Mouse (Mus musculus) lung, embryonic 15.5 days (tissue): ENCODE measurements around the gene Clns1a. TPM values are rescaled to one million over a fixed set of nuclear protein-coding genes. Genes with fewer than 3 reads are reported as not detected.

ENCODE experiments used
- ATAC-seq: fragments of 200-750 bp; cut with Nextera tagmentation; 2 replicates; pipeline ENCODE4 v1.8.0; 2017; ENCODE audit warnings: moderate number of reproducible peaks, borderline replicate concordance; ENCODE audit not compliant: low FRiP score, low TSS enrichment; ENCODE audit errors: extremely low read depth
- H3K27ac ChIP-seq: fragments of 300-500 bp; sonication (generic); 2 replicates; pipeline ENCODE4 v1.5.1; 2015; ENCODE audit warnings: moderate library complexity, mild to moderate bottlenecking, inconsistent platforms
- H3K27me3 ChIP-seq: fragments of 300-500 bp; sonication (generic); 2 replicates; pipeline ENCODE4 v1.6.1; 2015; ENCODE audit warnings: inconsistent platforms
- H3K36me3 ChIP-seq: fragments of 300-500 bp; sonication (generic); 2 replicates; pipeline ENCODE4 v1.6.1; 2015; ENCODE audit warnings: inconsistent platforms
- H3K4me1 ChIP-seq: fragments of 300-500 bp; sonication (generic); 2 replicates; pipeline ENCODE4 v1.6.1; 2015; ENCODE audit warnings: inconsistent platforms
- H3K4me2 ChIP-seq: fragments of 300-500 bp; sonication (generic); 2 replicates; pipeline ENCODE4 v1.6.1; 2015; ENCODE audit warnings: inconsistent platforms, mild to moderate bottlenecking, moderate library complexity
- H3K4me3 ChIP-seq: fragments of 300-500 bp; sonication (generic); 2 replicates; pipeline ENCODE4 v1.5.1; 2015; ENCODE audit warnings: mild to moderate bottlenecking, inconsistent platforms
- H3K9ac ChIP-seq: fragments of 300-500 bp; sonication (generic); 2 replicates; pipeline ENCODE4 v1.6.1; 2015; ENCODE audit warnings: inconsistent platforms
- H3K9me3 ChIP-seq: fragments of 300-500 bp; sonication (generic); 2 replicates; pipeline ENCODE4 v1.6.1; 2016; ENCODE audit warnings: inconsistent platforms
- WGBS: fragments of 180-500 bp; shearing (Covaris S2); methylation state at CpG from one replicate; pipeline ENCODE4 v1.1.7; 2015; 5-methylcytosine and 5-hydroxymethylcytosine counted together
- polyA plus RNA-seq: library from polyadenylated mRNA; unstranded; fragments of >200 nt; fragmentation: Nextera tagmentation; extraction: Ambion mirVana; gene quantifications from 2 replicates; pipeline ENCODE4 v1.2.1, GENCODE M21; 2015

Gene Clns1a
- polyA plus RNA-seq = 181 and 191 TPM in 2 replicates

DNA sequence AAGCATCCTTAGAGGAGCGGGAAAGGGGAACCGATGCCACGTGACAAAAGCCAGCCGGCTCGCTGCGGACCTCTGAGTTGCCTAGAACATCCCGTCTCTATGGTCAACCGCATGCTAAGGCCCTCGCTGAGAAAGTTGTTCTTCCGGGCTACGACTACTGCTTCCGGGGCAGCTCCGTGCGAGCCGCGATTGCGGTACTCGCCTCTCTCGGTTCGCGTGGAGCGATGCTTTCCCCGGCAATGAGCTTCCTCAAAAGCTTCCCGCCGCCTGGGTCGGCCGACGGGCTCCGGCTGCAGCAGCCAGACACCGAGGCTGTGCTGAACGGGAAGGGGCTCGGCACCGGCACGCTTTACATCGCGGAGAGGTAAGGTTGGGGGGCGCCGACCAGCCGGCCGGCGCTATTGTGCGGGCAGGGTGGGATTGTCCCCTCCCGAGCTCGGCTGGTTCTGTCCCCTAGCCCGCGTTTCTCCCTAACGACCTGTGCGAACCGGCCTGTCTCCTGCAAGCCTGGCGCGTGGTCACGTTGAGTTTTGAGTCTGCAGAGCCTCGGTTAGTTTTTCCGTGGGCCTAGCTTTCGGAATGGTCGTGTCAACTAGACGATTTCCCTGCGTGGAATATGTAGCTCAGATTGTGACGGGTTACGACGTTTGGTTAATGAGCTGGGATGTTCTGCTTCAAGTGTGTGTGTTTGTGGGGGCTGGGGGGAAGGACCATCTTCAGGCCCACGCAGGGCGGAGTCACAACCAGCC lies at the start of gene Clns1a:
Gene Clns1a (plus strand): TSS at position 129 of the 749 bp plus-strand sequence.
- Histone ChIP-seq H3K27me3 (no peaks in the 10 kb centered on the region), H3K9ac (peak within 1 kb of the TSS; percentile 86), H3K9me3 (no peaks in the 10 kb centered on the region), H3K4me2 (peak within 1 kb of the TSS; percentile 79), H3K4me3 (peak within 1 kb of the TSS; percentile 94), H3K4me1 (peaks cover 13% of the 10 kb centered on the region; the same call in 1 of the 2 replicates), H3K27ac (peak within 1 kb of the TSS; percentile 79), H3K36me3 (peaks cover 5% of the 10 kb centered on the region; the same call in 1 of the 2 replicates)
- under 1% methylated on average over 63 of the region's 63 CpGs for WGBS
- ATAC-seq = peak; percentile 98

DNA sequence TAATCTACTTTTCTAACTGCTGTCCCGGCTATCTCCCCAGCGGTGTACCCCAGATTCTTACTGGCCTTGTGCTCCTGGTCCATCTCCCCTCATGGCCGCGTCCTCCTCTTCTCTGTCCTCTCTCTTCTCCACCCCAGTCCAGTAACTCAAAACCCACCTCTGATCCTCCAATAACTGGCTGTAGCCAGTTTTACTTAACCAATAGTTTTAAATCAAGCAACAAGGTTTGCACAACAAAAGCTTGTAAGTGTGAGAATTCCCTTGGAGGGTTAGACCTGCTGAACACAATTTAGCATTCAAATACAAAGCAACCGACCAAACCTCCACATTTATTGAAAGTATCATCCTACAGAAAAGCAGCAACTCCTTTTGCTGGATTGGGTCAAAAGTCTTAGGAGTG lies 48.8 kb upstream of the Clns1a start:
- no peaks in the 10 kb centered on the region for H3K9me3 ChIP-seq
- H3K9ac ChIP-seq = no peak overlapping the region
- ATAC-seq = no peak
- whole genome bisulfite sequencing = 90% methylated on average over 5 of the region's 5 CpGs
- no peaks in the 10 kb centered on the region for H3K4me1 ChIP-seq
- no peaks in the 10 kb centered on the region for H3K36me3 ChIP-seq
- H3K4me2 ChIP-seq = no peak overlapping the region
- no peak overlapping the region for H3K4me3 ChIP-seq
- no peaks in the 10 kb centered on the region for H3K27me3 ChIP-seq
- no peak overlapping the region for H3K27ac ChIP-seq

DNA sequence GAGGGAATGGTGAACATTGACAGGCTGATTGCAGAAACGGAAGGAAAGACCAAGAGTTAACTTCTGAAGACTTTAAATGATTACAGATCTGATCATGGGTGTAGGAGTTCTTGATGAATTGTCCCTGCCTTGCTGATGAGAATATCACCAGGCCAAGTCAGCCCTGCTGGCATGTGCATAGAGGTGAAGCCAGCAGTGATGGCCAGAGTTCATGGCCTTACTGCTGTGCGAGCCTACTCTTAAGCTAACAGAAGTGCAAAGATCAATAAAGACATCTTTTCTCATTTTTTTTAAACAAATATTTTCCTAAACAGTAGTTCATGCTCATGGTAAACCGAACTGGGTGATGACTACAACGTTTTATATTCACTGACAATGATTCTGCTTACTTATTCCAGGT lies 45.7 kb upstream of the Clns1a start:
- H3K36me3 ChIP-seq = peaks cover 7% of the 10 kb centered on the region
- no peak overlapping the region for H3K27ac ChIP-seq
- no peaks in the 10 kb centered on the region for H3K27me3 ChIP-seq
- no peaks in the 10 kb centered on the region for H3K4me1 ChIP-seq
- no peak overlapping the region for H3K4me3 ChIP-seq
- H3K9ac ChIP-seq = no peak overlapping the region
- H3K9me3 ChIP-seq = no peaks in the 10 kb centered on the region
- H3K4me2 ChIP-seq = no peak overlapping the region
- no peak for ATAC-seq
- 86% methylated on average over 4 of the region's 4 CpGs for WGBS

DNA sequence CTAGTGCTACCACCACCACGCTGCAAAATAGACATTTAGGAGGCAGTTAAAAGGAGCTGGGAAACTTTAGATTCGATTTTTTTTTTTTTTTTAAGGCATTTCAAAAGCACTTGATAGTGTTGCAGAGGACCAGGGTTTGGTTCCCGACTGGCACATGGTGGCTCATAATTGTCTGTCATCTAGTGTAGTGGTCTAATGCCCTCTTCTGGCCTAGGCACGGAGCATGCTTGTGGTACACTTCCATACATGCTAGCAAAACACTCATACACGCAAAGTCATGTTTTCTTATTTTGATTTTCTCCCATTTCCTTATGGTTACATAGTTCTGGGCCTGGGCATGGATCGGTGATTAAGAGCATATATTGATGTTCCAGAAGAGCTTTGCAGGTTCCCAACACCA lies 40.3 kb upstream of the Clns1a start:
- Histone ChIP-seq H3K9me3 (no peaks in the 10 kb centered on the region), H3K4me3 (no peak overlapping the region), H3K27me3 (no peaks in the 10 kb centered on the region), H3K4me1 (no peaks in the 10 kb centered on the region), H3K27ac (no peak overlapping the region), H3K9ac (no peak overlapping the region), H3K4me2 (no peak overlapping the region), H3K36me3 (peaks cover 11% of the 10 kb centered on the region)
- 89% methylated on average over 6 of the region's 6 CpGs for WGBS
- ATAC-seq = no peak

DNA sequence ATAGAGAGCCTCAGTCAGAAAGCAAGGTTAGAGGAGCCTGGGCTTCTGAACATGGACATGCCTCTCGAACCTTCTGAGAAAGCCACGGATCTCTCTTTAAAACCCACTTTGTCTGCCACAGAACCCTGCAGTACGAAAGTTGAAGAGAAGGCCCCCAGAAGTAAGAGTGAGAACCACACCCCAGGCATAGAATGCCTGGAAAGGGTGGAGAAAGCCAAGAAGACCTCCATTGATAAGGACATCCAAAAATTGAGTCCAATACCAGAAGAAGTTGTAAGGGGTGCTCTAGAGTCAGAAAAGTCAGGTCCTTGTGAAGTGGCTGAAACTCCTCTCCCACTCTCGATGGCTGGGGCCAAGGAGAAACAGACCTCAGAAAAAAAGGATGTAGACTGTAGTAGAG lies 34.8 kb upstream of the Clns1a start:
- Histone ChIP-seq H3K4me3 (no peak overlapping the region), H3K27ac (no peak overlapping the region), H3K36me3 (peaks cover 35% of the 10 kb centered on the region), H3K9me3 (no peaks in the 10 kb centered on the region), H3K4me1 (no peaks in the 10 kb centered on the region), H3K9ac (no peak overlapping the region), H3K4me2 (no peak overlapping the region), H3K27me3 (no peaks in the 10 kb centered on the region)
- WGBS = 96% methylated on average over 4 of the region's 4 CpGs
- ATAC-seq = no peak

DNA sequence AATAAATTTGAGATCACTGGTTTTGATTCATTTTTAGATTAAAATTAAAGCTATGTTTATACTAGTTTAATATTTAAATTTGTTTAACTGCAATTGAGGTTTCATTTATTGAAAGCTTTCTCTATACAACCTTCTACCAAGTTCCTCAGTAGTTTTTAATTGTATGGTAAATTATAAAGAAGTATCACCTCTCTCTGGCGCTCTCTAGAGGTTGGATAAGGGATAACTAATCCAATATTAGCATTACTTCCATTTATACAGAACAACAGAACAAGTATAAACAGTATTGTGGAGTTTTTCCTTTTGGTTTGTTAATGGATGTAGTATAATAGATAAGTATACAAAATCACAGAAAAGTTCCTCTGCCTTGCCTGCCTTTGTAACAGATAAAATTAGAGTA lies 17.2 kb upstream of the Clns1a start:
- no peaks in the 10 kb centered on the region for H3K4me1 ChIP-seq
- no peaks in the 10 kb centered on the region for H3K27me3 ChIP-seq
- no peak overlapping the region for H3K9ac ChIP-seq
- ATAC-seq = no peak
- no peak overlapping the region for H3K27ac ChIP-seq
- H3K4me3 ChIP-seq = no peak overlapping the region
- no peaks in the 10 kb centered on the region for H3K9me3 ChIP-seq
- 0% methylated on average over 1 of the region's 1 CpGs for WGBS
- no peak overlapping the region for H3K4me2 ChIP-seq
- H3K36me3 ChIP-seq = peaks cover 50% of the 10 kb centered on the region

DNA sequence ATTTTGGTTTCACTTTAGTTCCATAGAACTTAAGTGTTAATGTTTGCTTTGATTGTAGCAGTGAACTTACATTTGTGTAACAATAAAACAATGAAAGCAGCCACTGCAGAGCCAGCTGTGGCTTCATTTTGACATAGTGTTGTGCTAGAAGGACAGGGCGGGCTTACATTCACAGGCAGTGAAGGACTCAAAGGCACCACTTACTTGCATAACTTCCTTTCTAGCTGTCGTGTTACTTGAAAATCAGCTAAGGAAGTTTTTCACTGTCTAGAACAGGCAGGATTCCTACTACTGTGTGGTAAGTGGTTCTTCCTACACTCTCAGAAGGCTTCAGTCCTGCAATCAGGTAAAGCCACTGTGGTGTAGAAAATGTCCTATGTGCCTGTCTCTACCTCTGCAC lies 8.6 kb upstream of the Clns1a start:
- no peak overlapping the region for H3K27ac ChIP-seq
- H3K4me2 ChIP-seq = no peak overlapping the region
- no peak overlapping the region for H3K4me3 ChIP-seq
- no peak for ATAC-seq
- H3K27me3 ChIP-seq = no peaks in the 10 kb centered on the region
- no peaks in the 10 kb centered on the region for H3K4me1 ChIP-seq
- peaks cover 20% of the 10 kb centered on the region for H3K36me3 ChIP-seq
- 82% methylated on average over 2 of the region's 2 CpGs for WGBS
- H3K9me3 ChIP-seq = no peaks in the 10 kb centered on the region
- H3K9ac ChIP-seq = no peak overlapping the region

DNA sequence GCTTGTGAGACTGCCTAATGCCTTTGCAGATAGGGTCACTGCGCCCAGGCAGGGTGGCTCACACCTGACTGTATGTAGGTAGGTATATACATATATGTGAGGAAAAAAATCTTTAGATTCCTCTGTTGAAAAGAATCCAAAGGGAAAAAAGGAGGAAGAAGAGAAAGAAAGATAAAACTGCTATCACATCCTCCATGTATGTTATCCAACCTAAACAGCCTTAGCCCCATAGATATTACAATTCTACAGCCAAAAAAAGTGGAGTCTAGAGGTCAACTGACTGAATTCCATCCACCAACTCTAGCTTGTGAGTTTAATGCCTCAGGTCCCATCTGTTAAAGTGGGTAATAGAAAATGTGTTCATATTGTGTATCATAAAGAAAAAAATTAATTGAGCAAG lies 993 bp upstream of the Clns1a start:
- no peaks in the 10 kb centered on the region for H3K9me3 ChIP-seq
- no peak overlapping the region for H3K4me2 ChIP-seq
- ATAC-seq = no peak
- WGBS = 94% methylated on average over 1 of the region's 1 CpGs
- peaks cover 13% of the 10 kb centered on the region; the same call in 1 of the 2 replicates for H3K4me1 ChIP-seq
- H3K4me3 ChIP-seq = no peak overlapping the region
- no peaks in the 10 kb centered on the region for H3K27me3 ChIP-seq
- peaks cover 5% of the 10 kb centered on the region; the same call in 1 of the 2 replicates for H3K36me3 ChIP-seq
- no peak overlapping the region for H3K9ac ChIP-seq
- no peak overlapping the region for H3K27ac ChIP-seq

DNA sequence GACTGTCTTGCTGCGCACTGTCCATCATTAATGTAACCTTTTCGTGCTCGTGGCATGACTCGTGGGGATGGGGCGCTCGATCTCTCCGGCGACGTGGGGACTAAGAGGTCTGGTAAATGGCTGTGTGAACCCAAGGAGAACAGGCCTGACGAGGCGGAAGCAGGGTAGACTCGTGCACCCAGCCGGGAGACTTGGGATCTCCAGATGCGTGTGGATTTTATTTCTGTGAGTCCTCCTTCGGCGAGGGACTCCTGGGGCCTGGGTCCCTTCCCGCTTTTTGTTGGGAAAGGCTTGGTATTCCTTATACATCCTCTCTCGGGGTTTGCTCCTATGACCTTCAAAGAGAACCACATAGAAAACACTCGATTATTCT lies 315 bp upstream of the Clns1a start:
- peak overlapping the region; percentile 79 for H3K4me2 ChIP-seq
- no peaks in the 10 kb centered on the region for H3K9me3 ChIP-seq
- 34% methylated on average over 19 of the region's 19 CpGs for WGBS
- peaks cover 13% of the 10 kb centered on the region; the same call in 1 of the 2 replicates for H3K4me1 ChIP-seq
- no peaks in the 10 kb centered on the region for H3K27me3 ChIP-seq
- peaks cover 5% of the 10 kb centered on the region; the same call in 1 of the 2 replicates for H3K36me3 ChIP-seq
- peak overlapping the region; percentile 94 for H3K4me3 ChIP-seq
- peak overlapping the region; percentile 79 for H3K27ac ChIP-seq
- H3K9ac ChIP-seq = peak overlapping the region; percentile 86
- peak; percentile 56; the same call in 1 of the 2 replicates for ATAC-seq

DNA sequence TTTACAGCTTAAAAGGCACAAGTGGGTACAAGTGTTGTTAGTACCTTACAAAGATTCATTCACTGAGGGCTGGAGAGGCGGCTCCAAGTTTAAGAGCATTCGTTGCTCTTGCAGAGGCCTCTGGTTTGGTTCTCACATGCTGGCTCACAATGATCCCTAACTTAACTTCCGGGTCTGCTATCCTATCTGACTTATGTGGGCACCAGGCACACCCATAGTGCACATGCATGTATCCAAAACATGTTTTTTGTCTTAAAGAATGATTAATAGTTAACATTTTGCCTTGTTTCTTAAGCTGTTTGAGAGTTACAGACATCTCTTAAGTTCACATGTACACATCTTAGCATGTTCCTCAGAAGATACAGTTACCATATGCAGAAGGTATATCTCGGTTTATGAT lies 3.7 kb downstream of the Clns1a start:
- H3K27me3 ChIP-seq = no peaks in the 10 kb centered on the region
- WGBS = 88% methylated on average over 4 of the region's 4 CpGs
- H3K9me3 ChIP-seq = no peaks in the 10 kb centered on the region
- no peak for ATAC-seq
- H3K4me1 ChIP-seq = peaks cover 13% of the 10 kb centered on the region; the same call in 1 of the 2 replicates
- no peak overlapping the region for H3K27ac ChIP-seq
- peaks cover 5% of the 10 kb centered on the region; the same call in 1 of the 2 replicates for H3K36me3 ChIP-seq
- H3K4me3 ChIP-seq = no peak overlapping the region
- H3K9ac ChIP-seq = no peak overlapping the region
- H3K4me2 ChIP-seq = no peak overlapping the region

DNA sequence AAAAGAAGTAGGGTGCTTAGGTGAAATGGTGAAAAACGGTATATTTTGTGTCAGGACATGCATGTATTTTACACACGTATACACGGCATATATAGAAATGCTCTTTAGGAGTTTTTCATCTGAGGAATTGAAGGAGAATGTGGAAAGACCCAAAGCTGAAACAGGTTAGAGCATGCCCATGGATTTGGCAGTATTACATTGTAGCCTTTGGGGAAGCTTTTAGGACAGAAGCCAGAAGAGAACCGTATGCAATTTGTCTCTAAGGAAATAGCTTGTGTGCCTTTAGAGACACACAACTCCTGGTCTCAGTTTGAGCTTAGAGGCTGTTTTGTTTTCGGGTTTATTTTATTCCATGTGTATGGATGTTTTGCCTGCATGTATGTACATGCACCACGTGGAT lies 4.7 kb downstream of the Clns1a start:
- peaks cover 5% of the 10 kb centered on the region; the same call in 1 of the 2 replicates for H3K36me3 ChIP-seq
- no peaks in the 10 kb centered on the region for H3K9me3 ChIP-seq
- WGBS = 80% methylated on average over 6 of the region's 6 CpGs

DNA sequence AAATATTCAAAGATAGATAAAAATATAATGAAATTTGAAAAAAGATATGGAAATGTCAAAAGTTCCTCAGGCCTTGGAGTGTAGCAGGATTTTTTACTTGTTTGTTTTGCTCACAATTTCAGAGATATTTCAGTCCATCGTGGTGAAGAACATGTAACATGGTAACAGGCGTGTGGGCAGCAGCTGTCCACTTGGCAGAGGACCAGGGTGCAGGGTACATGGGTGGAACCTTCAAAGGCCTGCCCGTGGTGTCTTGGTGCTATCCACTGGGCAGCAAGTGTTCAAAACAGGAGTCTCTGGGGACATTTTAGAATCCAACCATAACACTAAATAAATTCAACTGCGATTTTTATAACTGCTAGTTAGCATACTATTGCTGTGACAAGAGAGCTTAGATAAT lies 10.7 kb downstream of the Clns1a start:
- no peak overlapping the region for H3K27ac ChIP-seq
- H3K36me3 ChIP-seq = peaks cover 6% of the 10 kb centered on the region
- no peaks in the 10 kb centered on the region for H3K4me1 ChIP-seq
- no peak for ATAC-seq
- H3K9ac ChIP-seq = no peak overlapping the region
- no peaks in the 10 kb centered on the region for H3K9me3 ChIP-seq
- WGBS = 64% methylated on average over 4 of the region's 4 CpGs
- no peaks in the 10 kb centered on the region for H3K27me3 ChIP-seq
- no peak overlapping the region for H3K4me2 ChIP-seq
- no peak overlapping the region for H3K4me3 ChIP-seq

More for the DNA sequence above, 4.7 kb downstream of the Clns1a start:
- H3K4me2 ChIP-seq = no peak overlapping the region
- no peak overlapping the region for H3K9ac ChIP-seq
- H3K4me1 ChIP-seq = peaks cover 8% of the 10 kb centered on the region; the same call in 1 of the 2 replicates
- no peak overlapping the region for H3K27ac ChIP-seq
- no peak overlapping the region for H3K4me3 ChIP-seq
- H3K27me3 ChIP-seq = no peaks in the 10 kb centered on the region
- no peak for ATAC-seq
